Mouse (Mus musculus) lung, postnatal 0 days (tissue): ENCODE measurements around the gene Cep112.

Source experiments
- CTCF ChIP-seq: IDR thresholded peaks from 2 replicates; pipeline ENCODE4 v1.5.1; 2016; ENCODE audit warnings: antibody characterized with exemption, mild to moderate bottlenecking
- EP300 ChIP-seq: IDR thresholded peaks from 2 replicates; pipeline ENCODE4 v1.6.1; 2016; ENCODE audit warnings: antibody characterized with exemption, mild to moderate bottlenecking, control low read depth

GRCm38 (mm10) chr11:108562076-108562475, 137.1 kb downstream of the Cep112 start:
- no peak for TF ChIP-seq CTCF
- no peak for TF ChIP-seq EP300
